Mouse (Mus musculus) v-Abl transformed pro-B cells (cell line): Measurements from ENCODE around the gene Tusc2.

Experiments used
- in situ Hi-C, 2 experiments: fragments of 400-800 bp; cut with MboI; formaldehyde crosslinking; loops; one replicate each; pipeline ENCODE4 v1.15.1; 2025; ENCODE audit not compliant: unreplicated experiment in 2 of 2

Tusc2 gene

DNA sequence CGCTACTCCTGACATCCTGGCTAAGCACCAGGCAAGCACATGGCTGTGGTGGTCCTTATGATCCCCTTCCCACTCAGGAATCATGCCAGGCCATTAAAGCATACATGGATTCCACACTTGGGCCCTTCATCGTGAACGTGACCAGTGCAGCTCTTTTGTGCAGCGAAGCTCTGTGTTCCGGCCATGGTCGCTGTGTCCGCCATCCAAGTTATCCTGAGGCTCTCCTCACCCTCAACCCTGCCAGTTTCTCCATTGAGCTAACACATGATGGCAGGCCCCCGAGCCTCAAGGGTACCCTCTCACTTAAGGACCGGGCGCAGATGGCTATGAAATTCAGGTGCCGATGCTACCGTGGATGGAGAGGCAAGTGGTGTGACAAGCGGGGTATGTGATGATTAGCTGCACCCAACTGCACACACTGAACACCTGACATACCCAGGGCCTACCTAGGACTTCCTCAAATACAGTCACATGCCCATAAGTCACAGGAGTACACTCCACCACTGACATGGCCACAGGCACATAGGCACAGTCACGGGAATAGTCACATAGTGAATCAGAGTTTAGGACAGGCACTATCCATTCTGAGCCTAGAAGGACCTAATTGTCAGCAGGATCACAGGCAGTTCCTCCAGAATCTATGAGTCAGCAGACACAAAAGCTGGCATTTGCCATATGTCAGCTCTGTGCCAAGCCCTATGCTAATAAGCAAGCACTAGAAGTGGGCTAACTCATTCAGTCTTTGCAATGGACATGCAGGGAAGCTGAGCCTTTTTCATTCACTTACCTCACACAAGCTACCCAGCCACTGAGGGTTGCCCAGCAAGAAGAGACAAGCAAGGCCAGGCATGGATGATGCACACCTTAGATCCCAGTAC is 16.2 kb downstream of the Tusc2 start:
- in situ Hi-C loops, result no loop called here

DNA sequence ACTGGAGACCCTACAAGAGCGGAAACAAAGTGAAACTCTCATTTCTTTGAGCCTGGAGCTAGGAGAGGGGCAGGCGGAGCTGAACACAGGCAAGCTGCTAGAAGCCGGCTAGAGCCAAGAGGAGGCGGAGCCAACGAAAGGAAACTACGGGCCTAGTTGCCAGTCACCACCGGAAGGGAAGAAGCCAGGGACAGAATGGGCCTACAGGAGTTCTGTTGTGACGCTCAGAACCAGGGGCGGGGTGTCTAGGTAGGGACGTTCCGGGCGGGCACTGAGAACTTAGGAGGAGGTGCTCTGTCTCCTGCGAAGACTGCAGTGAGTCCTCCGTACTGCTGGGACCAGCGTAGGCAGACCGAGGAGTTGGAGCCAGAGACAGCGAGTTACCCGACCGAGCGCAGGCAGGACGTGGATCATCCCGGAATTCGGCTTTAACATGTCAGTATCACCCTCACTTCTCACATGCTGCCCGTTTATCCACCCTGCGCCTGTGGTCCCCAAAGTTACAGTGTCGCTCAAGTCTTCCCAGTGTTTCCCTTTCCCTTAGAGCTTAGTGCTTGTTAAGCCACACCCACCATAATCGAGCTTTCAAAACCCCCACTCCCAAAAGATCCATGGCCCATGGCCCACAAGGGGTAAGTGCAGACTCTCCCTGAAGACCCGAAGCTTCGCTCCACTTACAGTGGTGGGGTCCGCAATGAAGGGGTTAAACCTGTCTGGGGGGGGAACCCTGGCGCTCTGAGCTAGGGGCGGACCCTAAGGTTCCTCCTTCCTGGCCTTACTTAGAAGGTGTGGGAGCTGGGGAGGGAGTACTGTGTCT is 17.7 kb downstream of the Tusc2 start, which contains the start of gene Hyal3:
Hyal3 (plus strand) TSS at position 318 of the 817 bp plus-strand sequence.
- in situ Hi-C loops, result no loop called here

DNA sequence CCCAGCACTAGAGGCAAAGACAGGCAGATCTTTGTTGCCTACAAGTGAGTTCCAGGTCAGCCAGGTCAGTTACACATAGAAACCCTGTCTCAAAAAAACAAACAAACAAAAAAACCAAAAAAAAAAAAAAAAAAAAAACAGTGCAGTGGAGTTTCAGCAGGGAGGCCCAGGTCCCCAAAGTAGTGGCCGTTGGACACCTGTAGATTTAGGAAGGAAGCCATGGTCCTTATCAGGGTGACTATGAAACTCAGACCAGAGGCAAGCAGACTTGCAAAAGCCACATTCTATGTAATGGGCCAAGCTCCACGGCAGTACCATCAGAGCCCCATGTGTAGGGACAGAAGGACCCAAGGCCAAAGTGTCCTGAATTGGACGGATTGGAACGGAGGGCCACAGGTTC is 18.5 kb downstream of the Tusc2 start:
- in situ Hi-C loops, result no loop called here

DNA sequence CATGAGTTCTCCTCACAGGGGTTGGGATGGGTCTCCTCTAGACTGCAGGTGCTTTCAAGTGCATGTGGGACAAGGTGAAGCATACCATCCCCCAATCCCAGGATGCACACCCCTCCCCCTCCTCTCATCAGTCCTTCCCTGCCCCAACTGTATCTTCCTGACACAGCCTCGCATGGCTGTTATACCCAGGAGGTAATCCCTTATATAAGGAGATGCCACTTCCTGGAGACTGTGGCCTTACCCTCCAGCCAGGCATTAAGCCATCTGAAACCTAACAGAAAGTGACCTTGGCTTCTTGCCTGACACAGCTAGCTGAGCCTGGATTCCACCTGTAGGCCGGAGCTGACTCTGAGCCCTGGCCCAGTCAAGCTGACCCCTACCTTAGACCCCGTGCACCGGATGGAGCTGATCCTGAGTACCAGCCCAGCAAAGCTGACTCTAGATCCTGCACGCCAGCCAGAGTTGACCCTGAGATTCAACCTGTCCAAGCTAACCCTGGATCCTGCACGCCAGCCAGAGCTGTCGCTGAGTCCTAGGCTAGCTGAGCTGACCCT is 19.5 kb downstream of the Tusc2 start:
- in situ Hi-C loops, result no loop called here

DNA sequence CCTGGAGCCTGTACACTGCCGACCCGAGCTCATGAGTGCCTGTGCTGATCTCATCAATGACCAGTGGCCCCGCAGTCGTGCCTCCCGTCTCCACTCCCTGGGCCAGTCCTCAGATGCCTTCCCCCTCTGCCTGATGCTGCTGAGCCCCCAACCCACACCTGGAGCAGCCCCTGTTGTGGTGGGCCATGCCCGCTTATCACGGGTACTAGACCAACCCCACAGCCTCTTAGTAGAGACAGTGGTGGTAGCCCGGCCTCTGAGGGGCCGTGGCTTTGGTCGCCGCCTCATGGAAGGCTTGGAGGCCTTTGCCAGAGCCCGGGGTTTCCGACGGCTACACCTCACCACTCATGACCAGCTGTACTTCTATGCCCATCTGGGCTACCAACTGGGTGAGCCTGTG is 20.1 kb downstream of the Tusc2 start:
- in situ Hi-C loops, result no loop called here

DNA sequence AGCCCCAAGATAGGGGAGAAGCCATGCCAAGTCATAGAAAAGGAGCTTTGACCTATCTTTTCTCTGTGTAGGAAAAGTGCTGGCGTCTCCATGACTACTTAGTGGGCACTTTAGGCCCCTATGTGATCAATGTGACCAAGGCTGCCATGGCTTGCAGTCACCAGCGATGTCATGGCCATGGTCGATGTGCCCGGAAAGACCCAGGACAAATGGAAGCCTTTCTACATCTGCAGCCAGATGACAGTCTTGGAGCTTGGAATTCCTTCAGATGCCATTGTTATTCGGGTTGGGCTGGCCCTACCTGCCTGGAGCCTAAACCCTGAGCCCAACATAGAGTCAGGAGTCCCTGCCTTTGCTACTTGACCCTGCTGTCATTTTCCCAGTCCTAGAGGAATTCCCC is 23.4 kb downstream of the Tusc2 start:
- in situ Hi-C loops, result no loop called here

DNA sequence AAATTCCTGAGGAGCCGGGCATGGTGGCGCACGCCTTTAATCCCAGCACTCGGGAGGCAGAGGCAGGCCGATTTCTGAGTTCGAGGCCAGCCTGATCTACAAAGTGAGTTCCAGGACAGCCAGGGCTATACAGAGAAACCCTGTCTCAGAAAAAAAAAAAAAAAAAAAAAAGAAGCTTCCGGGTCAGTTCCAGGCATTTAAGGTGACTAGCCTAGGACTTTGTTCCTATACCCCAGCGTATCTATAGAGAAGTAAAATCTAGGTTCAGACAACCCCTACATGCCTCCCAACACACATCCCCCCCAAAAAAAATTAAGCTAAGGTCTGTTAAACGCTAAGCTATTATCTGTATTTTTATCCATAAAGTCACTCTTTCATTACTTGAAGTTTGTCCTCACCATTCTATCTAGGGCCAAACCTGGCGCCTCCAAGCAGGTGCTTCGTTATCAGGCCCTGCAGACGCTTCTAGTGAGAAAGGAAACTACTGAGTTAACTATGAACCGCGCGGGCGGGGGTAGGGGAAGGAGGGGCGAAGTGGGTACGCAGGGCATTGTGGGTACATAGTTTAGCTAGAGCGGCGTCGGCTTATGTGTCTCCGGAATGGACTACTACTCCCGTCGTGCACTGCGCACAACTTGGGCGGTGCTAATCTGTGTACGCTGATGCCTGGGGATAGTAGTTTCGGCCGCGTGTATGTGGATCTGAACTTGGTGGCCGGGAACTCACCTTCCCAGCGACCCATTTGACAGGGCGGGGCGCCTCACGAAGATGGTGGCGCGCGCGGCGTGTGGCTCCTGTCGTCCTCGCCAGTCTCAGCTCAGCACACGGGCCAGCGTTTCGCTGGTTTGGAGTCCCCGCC is 24.1 kb downstream of the Tusc2 start, which contains the start of gene Ifrd2:
Ifrd2 (plus strand) TSS at position 669 of the 859 bp plus-strand sequence.
- in situ Hi-C loops, result no loop called here

DNA sequence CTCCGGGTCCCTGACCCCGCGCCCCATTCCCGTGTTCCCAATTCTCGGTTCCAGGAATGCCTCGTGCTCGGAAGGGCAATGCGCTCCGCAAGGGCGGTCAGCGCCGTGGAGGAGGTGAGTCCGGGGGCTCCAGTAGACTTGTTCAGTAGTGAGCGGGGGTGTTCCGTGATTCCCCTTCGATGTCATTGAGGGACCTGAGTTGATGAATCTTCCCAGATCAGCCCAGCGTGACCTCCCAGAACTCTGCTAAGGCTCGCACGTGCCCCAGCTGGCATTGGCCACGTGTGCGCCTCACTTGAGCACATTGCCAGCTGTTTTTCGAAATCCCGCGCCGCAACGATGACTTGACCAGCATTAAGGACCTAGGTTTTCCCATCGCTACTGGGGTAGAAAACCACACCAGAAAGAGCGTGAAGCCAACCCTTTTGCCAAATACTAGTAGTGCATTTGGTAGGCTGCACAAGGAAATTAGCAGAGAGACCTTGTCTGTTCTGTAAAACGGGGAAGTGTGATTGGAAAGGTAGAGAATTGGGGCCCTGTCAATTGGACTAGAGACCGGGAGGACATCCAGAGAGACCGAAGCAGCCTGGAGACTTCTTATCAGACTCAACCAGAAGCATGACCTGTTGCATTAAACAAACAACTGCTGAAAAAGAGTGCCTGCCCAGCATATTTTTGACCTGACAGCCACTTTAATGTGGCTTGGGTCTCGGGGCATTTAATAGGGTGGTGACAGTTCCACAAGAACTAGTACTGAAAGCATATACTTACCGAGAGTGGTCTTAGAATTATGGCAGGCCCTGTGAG is 25.0 kb downstream of the Tusc2 start:
- in situ Hi-C loops, result no loop called here

DNA sequence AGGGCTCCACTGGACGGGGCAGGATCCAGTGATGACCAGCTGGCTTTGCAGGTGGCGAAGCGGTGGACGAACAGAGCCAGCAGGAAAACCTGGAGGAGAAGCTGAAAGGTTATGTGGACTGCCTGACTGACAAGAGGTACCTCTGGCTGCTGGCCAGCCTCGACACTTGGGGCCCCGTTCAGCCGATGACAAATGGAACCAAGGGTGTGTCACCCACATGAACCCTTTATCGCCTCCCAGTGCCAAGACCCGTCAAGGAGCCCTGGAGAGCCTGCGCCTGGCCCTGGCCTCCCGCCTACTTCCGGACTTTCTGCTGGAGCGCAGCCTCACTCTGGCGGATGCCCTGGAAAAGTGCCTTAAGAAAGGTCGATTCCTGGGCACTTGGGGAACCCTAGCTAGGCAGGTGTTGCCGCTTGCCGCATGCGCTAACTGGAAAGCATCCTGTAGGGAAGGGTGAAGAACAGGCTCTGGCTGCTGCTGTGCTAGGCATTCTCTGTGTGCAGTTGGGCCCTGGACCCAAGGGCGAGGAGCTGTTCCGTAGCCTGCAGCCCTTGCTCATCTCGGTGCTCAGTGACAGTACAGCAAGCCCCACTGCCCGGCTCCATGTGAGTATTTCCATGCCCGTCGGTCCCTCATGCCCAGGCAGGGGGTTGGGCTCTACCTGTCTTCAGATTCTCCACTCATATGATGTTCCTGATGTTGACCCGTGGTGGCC is 27.2 kb downstream of the Tusc2 start:
- in situ Hi-C loops, result no loop called here

DNA sequence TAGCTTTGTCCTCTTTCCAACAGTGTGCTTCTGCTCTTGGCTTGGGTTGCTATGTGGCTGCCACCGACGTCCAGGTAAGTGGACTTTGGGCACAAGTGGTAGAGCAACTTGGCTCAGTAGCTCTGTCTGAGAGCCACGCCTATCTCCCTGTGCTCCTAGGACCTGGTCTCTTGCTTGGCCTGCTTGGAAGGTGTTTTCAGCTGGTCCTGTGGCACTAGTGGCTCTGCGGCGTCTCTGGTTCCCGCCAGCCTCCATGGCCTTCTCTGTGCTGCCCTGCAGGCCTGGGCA is 27.7 kb downstream of the Tusc2 start:
- in situ Hi-C loops, result no loop called here

DNA sequence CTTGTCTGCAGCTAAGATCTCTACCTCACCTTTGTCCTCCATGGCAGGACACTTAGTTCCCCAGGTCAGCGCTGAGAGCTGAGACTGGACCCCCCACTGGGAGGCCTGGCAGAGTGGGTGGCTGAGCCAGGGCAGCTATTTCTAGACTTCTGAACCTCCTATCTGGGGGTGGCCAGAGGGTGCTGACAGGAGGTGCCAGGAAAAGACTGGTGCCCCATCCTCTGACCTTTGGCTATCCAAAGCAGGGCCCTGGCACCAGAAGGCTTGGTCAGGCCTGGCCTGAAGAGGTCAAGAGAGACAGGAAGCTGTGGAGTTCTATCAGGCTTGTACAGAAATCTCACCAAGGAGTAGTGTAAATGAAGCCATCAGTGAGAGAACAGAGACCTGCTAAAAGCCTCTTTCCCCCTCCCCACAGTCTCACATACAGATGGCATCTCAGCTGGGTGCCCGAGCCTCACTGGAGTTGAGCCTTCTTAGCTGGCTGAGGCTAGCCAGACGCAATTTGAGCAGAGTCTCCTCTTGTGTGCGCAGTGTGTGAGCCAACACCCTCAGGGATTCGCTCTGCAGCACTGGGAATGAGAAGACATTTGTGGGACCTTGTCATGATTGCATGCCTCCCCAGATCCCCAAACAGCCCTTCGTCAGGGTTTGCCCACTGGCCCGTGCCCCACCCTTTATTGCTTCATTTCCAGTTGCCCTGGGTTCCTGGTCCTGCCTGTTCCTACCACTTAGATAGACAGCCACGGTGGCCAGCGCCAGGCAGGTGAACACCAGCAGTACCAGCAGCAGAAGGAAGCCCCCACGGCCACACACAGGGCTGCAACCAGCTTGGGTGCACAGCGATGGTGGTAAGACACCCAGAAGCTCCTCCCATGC is 30.3 kb downstream of the Tusc2 start:
- in situ Hi-C loops, result no loop called here

DNA sequence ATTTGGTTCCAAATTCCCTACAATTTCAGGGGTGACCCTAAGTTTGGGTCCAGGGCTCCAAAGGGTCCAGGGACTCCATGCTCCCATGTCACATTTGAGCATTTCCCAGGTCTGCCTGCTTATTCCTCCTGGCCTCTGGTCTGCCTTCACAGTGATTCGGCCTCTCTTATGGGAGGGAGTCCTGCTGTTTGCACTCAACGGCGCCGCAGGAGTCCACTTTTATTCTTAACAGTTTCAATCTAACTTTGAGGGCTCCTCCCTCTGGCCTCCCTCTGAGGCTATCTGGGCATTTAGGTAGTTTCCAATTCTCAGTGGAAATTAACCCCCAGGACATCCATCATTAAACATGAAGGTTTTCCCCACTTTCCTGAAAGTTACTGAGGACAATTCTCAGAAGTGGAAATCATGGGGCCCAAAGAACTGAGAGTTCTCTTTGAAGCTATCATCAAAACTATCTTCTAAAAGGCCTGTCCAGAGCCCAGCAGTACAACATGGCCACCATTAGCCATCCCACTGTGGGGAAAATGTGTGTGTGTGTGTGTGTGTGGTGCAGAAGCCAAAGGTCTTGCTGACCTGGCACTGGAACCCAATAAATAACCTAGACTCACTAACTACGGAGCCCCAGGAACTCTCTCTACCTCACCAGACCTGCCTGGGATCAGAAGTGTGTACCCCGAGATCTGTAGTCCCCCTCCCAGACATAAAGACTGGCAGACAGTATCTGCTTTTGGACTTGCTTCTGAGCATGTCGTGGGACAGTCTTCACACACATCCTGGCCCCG is 31.4 kb downstream of the Tusc2 start:
- in situ Hi-C loops, result loop anchor here (5.0 kb wide), 2 partner anchors 83 to 143 kb away; partner anchors contain the start of gene Gnat1 (in 2 of the 2)

DNA sequence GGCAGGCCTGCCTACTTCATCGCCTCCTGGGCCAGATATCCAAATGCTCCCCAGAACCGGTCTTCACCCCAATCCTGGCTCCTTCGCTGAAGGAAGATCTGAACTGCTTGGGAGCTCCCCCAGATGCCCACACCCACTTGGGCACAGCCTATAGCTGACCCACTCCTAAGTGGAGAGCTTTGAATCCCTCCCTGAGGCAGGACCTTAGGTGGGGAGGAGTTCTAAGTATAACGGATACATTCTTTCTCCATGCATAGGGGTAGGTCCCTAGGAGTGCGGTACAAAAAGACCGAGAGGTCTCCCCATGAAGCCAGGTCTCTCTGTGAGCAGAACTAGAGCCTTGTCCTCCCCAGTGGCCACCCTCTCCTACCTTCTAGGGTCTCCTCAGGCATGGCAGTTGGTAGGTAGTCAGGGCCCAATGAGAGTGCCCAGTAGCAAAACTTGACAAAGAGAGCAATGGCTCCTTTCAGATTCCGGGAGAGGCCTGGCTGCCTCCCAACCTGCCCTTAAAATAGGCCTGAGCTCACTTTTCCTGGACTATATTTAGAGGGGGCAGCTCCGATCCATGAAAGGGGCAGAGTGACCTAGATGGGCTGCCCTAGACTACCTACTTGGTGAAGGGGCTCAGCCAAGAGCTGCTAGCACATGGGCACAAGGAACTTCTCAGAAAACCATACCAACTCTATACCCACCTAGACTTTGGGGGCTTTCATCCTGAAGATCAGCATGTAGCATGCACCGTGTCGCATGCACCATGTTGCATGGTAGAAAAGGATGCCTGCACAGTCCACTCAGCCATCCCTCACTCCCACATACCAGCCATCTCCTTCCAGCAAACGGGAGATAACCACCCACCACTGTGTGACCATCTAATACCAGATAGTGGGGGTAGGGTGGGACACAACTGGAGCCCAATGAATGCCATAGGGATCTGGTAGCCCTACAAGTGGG is 33.8 kb downstream of the Tusc2 start:
- in situ Hi-C loops, result loop anchor here (5.0 kb wide), 2 partner anchors 80 to 140 kb away; partner anchors contain the start of gene Gnat1 (in 2 of the 2)

DNA sequence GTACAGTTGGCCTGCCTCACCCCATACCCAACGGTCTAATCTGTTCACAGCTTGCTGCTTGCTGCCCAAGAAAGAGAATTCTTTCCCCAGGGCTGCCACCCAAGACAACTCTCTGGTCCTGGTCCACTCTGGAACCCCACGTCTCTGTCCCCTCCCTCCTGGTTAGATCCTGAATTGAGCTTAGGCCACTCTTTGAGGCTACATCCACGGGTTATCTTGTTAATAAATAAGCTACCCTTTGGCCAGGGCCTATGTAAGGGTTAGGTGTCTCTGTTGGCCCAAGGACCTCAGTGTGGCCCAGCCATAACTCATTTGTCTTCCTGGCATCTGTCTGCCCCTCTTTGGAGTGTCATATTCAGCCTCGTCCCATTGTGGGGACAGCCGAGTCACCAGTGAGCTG is 35.3 kb downstream of the Tusc2 start:
- in situ Hi-C loops, result loop anchor here (5.0 kb wide), 2 partner anchors 79 to 139 kb away; partner anchors contain the start of gene Gnat1 (in 2 of the 2)

DNA sequence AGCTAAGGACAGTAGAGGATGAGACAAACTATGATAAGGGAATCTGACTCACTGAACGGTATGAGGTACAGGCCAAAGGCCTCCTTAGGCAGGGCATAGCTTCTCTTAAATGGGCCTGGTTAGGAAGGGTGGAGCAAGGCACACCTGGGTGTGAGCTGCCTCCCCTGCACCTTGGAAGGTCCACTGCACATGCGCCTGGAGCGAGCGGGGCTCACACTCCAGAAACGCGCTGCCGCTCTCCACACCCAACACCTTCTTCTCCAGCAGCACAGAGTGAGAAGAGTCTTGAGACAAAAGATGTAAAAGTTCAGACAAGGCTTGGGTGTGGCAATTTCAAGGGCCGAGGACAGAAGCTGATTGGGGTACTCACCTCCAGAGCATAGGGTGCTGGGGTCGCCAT is 36.4 kb downstream of the Tusc2 start:
- in situ Hi-C loops, result loop anchor here (5.0 kb wide), 2 partner anchors 78 to 138 kb away; partner anchors contain the start of gene Gnat1 (in 2 of the 2)

DNA sequence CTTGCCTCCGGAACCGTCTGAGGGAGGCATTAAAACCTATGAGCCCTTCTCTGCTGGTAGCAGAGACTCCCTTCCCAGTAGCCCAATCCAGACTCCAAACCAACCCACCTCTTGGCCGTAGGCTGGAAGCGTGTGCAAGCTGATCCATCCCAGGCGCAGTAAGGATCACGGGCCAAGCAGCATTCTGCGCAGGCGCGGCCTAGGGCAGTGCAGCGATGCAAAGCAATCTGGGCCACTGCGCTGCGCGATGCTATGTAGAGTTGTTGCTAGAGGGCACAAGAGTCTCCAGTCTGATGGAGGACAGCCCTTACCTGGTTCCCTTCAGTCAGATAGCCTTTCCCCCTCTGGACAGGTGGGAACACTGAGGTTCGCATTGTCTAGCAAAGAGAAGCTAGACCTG is 36.8 kb downstream of the Tusc2 start:
- in situ Hi-C loops, result loop anchor here (5.0 kb wide), 2 partner anchors 77 to 137 kb away; partner anchors contain the start of gene Gnat1 (in 2 of the 2)
